Mouse (Mus musculus) brown adipose tissue, adult 24 weeks (tissue): Measurements from ENCODE around the gene Fth1. TPM values are rescaled to one million over a fixed set of nuclear protein-coding genes. Genes with fewer than 3 reads are reported as not detected.

ENCODE experiments used
- H3K27ac ChIP-seq: fragments of 200-500 bp; replicated peaks from 2 replicates; pipeline ENCODE4 v1.5.1; 2012; ENCODE audit warnings: low read depth, mild to moderate bottlenecking, low read length
- H3K4me1 ChIP-seq: fragments of 200-500 bp; 2 replicates; pipeline ENCODE4 v1.6.1; 2012; ENCODE audit warnings: low read length, mixed read lengths; ENCODE audit not compliant: control insufficient read depth, insufficient read depth, insufficient read length
- H3K4me3 ChIP-seq: fragments of 200-500 bp; 2 replicates; pipeline ENCODE4 v1.5.1; 2012; ENCODE audit warnings: low read depth, mild to moderate bottlenecking, low read length, moderate library complexity; ENCODE audit not compliant: insufficient read depth
- polyA plus RNA-seq: library from polyadenylated mRNA; stranded (reverse); fragments of >200 nt; gene quantifications from 2 replicates; pipeline ENCODE4 v1.2.4, GENCODE M21; 2012; ENCODE audit not compliant: missing spikeins, insufficient read depth, insufficient read length

Fth1 gene
- polyA plus RNA-seq, 1 experiment, result 5,287 TPM

GRCm38 (mm10) chr19:9993036-9993656 is 12.7 kb downstream of the Fth1 start:
- Histone ChIP-seq H3K4me3 (peak overlapping the region; percentile 33), H3K27ac (no peak overlapping the region)

GRCm38 (mm10) chr19:9997204-9998062 is 17.0 kb downstream of the Fth1 start:
- Histone ChIP-seq H3K27ac (no peak overlapping the region), H3K4me3 (no peak overlapping the region), H3K4me1 (peaks cover 3% of the 10 kb centered on the region; the same call in 1 of the 2 replicates)

More at GRCm38 (mm10) chr19:9993036-9993656, 12.7 kb downstream of the Fth1 start:
- H3K4me1 ChIP-seq, result peaks cover 3% of the 10 kb centered on the region; the same call in 1 of the 2 replicates

GRCm38 (mm10) chr19:9998063-9998416 is 17.6 kb downstream of the Fth1 start:
- H3K4me3 ChIP-seq, result no peak overlapping the region
- H3K4me1 ChIP-seq, result peaks cover 3% of the 10 kb centered on the region; the same call in 1 of the 2 replicates
- no peak overlapping the region for H3K27ac ChIP-seq

- no peak overlapping the region for H3K27ac ChIP-seq
- H3K4me1 ChIP-seq, result no peaks in the 10 kb centered on the region
- H3K4me3 ChIP-seq, result no peak overlapping the region
Measured at GRCm38 (mm10) chr19:9998736-9999486, 18.5 kb downstream of the Fth1 start.

- no peaks in the 10 kb centered on the region for H3K4me1 ChIP-seq
- H3K4me3 ChIP-seq, result no peak overlapping the region
- no peak overlapping the region for H3K27ac ChIP-seq
Measured at GRCm38 (mm10) chr19:10000330-10000729, 19.9 kb downstream of the Fth1 start.

- Histone ChIP-seq H3K4me3 (no peak within 1 kb of the TSS), H3K4me1 (no peaks in the 10 kb centered on the region), H3K27ac (no peak within 1 kb of the TSS)
Measured at GRCm38 (mm10) chr19:10001206-10001969, 21.0 kb downstream of the Fth1 start, which contains the start of the genes Best1 and Rab3il1. Best1 (minus strand) TSS chr19:10001633. Rab3il1 (plus strand) TSS chr19:10001669.

GRCm38 (mm10) chr19:10003696-10004095 is 23.3 kb downstream of the Fth1 start:
- Histone ChIP-seq H3K27ac (no peak overlapping the region), H3K4me1 (no peaks in the 10 kb centered on the region), H3K4me3 (no peak overlapping the region)

GRCm38 (mm10) chr19:10011408-10011807 is 31.0 kb downstream of the Fth1 start:
- Histone ChIP-seq H3K27ac (no peak overlapping the region), H3K4me1 (no peaks in the 10 kb centered on the region), H3K4me3 (no peak overlapping the region)

GRCm38 (mm10) chr19:10012827-10013278 is 32.5 kb downstream of the Fth1 start:
- Histone ChIP-seq H3K4me1 (no peaks in the 10 kb centered on the region), H3K4me3 (no peak overlapping the region), H3K27ac (0 out of 2 replicates have a peak overlapping the region, but pooled peaks have one; percentile 29)

- H3K4me3 ChIP-seq, result no peak overlapping the region
- H3K4me1 ChIP-seq, result no peaks in the 10 kb centered on the region
- H3K27ac ChIP-seq, result peak overlapping the region; percentile 29; the same call in 1 of the 2 replicates
Measured at GRCm38 (mm10) chr19:10013348-10013747, 33.0 kb downstream of the Fth1 start.

- Histone ChIP-seq H3K4me3 (no peak overlapping the region), H3K4me1 (no peaks in the 10 kb centered on the region; the same call in 1 of the 2 replicates), H3K27ac (peak overlapping the region; percentile 29; the same call in 1 of the 2 replicates)
Measured at GRCm38 (mm10) chr19:10013913-10014312, 33.5 kb downstream of the Fth1 start.

- no peaks in the 10 kb centered on the region; the same call in 1 of the 2 replicates for H3K4me1 ChIP-seq
- H3K27ac ChIP-seq, result no peak overlapping the region
- no peak overlapping the region for H3K4me3 ChIP-seq
Measured at GRCm38 (mm10) chr19:10014824-10015223, 34.4 kb downstream of the Fth1 start.

GRCm38 (mm10) chr19:10015442-10015841 is 35.0 kb downstream of the Fth1 start:
- no peak overlapping the region for H3K4me3 ChIP-seq

GRCm38 (mm10) chr19:10016151-10016550 is 35.8 kb downstream of the Fth1 start:
- Histone ChIP-seq H3K4me1 (no peaks in the 10 kb centered on the region; the same call in 1 of the 2 replicates), H3K4me3 (no peak overlapping the region), H3K27ac (no peak overlapping the region)

More at GRCm38 (mm10) chr19:10015442-10015841, 35.0 kb downstream of the Fth1 start:
- H3K27ac ChIP-seq, result no peak overlapping the region
- H3K4me1 ChIP-seq, result no peaks in the 10 kb centered on the region; the same call in 1 of the 2 replicates
